9 mouse cellular contexts compared by ENCODE assay signal in the genomic region with DNA sequence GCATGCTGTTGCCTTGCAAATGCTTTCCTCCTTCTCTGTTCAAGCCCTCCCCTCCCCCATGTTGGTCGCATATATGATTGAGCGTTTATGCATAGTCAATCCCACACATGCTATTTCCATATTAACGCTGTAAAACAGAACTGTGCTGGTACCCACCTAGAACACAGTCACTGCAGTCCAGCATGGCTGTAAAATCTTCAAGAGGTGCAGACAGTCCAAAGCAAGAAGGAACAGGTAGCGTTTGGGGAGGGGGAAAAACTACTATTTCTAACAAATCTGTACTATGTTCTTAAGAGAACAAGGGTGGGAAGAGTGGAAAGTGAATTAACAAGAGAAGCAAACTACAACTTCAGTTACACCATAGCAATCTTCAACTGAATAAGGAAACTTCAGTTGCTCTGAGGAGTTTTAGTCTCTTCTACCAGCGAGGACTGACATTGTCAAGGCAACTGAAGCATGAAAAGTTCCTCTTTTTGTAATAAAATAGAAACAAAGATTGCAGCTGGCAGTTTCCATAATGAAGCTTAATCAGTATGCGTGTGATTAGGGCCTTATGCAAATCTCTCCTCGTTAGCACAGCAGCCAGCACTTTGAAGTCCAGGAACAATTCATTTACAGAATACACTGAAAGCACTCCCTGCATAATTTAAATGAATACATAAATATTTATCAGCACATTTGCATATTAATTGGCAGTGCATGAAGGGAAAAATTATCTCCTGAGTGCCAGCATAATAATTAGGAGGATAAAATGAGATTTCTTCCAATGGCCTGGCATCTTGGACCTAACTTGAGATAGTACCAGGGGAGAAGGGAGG.
DNase-seq lines count a peak whose midpoint lies in the region; ATAC-seq and TF ChIP-seq lines count a peak whose summit lies in the region.
"Had no signal": no experiment of that assay in that cellular context is flagged by ENCODE, and none has a peak within 500 bp of the region (broad histone marks: within the 10 kb centered on the region; RNA-seq: fewer than 3 reads in every experiment).

No protein-coding gene starts in this region.

- H3K4me2 ChIP-seq in hindbrain, embryonic 15.5 days = peak overlapping the region; percentile 39
- peak overlapping the region; percentile 41 for H3K4me2 ChIP-seq in midbrain, embryonic 14.5 days (ENCODE audit: low read length)
- H3K4me2 ChIP-seq in kidney, embryonic 15.5 days = no peak overlapping the region
- H3K4me2 ChIP-seq: limb, embryonic 15.5 days had no signal

- H3K9me3 ChIP-seq in hindbrain, embryonic 15.5 days = no peaks in the 10 kb centered on the region
- no peaks in the 10 kb centered on the region for H3K9me3 ChIP-seq in midbrain, embryonic 14.5 days (ENCODE audit: control insufficient read depth, low read length)
- H3K9me3 ChIP-seq in kidney, embryonic 15.5 days (replicated peaks) = no peaks in the 10 kb centered on the region
- H3K9me3 ChIP-seq: limb, embryonic 15.5 days had no signal

- ATAC-seq in hindbrain, embryonic 15.5 days (ENCODE audit: low FRiP score, low read depth) = peak; percentile 95
- ATAC-seq in midbrain, embryonic 14.5 days (ENCODE audit: low FRiP score, low TSS enrichment) = peak; percentile 93
- no peak for ATAC-seq in kidney, embryonic 15.5 days (replicated peaks; ENCODE audit: low FRiP score)

- no peak for TF ChIP-seq CTCF in bone marrow macrophage, adult 2 months (IDR thresholded peaks at IDR 0.05; ENCODE audit: low read depth, low read length)

- 19% methylated on average over 7 of the region's 7 CpGs for WGBS in hindbrain, embryonic 15.5 days
- WGBS in midbrain, embryonic 14.5 days = 14% methylated on average over 7 of the region's 7 CpGs
- WGBS in kidney, embryonic 15.5 days = 67% methylated on average over 7 of the region's 7 CpGs

- peak overlapping the region; percentile 41 for H3K4me3 ChIP-seq in bone marrow macrophage, adult 2 months (ENCODE audit: insufficient read depth, low read length)
- peak overlapping the region; percentile 26 for H3K4me3 ChIP-seq in hindbrain, embryonic 15.5 days
- H3K4me3 ChIP-seq in midbrain, embryonic 14.5 days (replicated peaks; ENCODE audit: low read depth, low read length) = peak overlapping the region; percentile 3
- no peak overlapping the region for H3K4me3 ChIP-seq in kidney, embryonic 15.5 days (replicated peaks)
- H3K4me3 ChIP-seq: limb, embryonic 15.5 days had no signal

- peaks cover 8% of the 10 kb centered on the region for H3K4me1 ChIP-seq in bone marrow macrophage, adult 2 months (ENCODE audit: control insufficient read depth, insufficient read depth, low read length)
- peaks cover 24% of the 10 kb centered on the region for H3K4me1 ChIP-seq in hindbrain, embryonic 15.5 days (replicated peaks)
- H3K4me1 ChIP-seq in midbrain, embryonic 14.5 days (ENCODE audit: control insufficient read depth, insufficient read depth, low read length) = peaks cover 21% of the 10 kb centered on the region; the same call in 1 of the 2 replicates
- peaks cover 3% of the 10 kb centered on the region; the same call in 1 of the 2 replicates for H3K4me1 ChIP-seq in kidney, embryonic 15.5 days
- H3K4me1 ChIP-seq: limb, embryonic 15.5 days had no signal

- H3K9ac ChIP-seq in hindbrain, embryonic 15.5 days = no peak overlapping the region
- no peak overlapping the region; the same call in 1 of the 2 replicates for H3K9ac ChIP-seq in midbrain, embryonic 14.5 days (replicated peaks; ENCODE audit: low read length)
- H3K9ac ChIP-seq in kidney, embryonic 15.5 days = no peak overlapping the region
- H3K9ac ChIP-seq: limb, embryonic 15.5 days had no signal

- DNase-seq in A20 (ENCODE audit: low read depth, low spot score) = peak; percentile 91
- DNase-seq in midbrain, embryonic 14.5 days = peak; percentile 85
- no peak for DNase-seq in cerebellum, adult 18-20 months
- no peak for DNase-seq in adrenal gland, postnatal 10 days
- DNase-seq in embryo, embryonic 9.5 days (ENCODE audit: extremely low spot score) = no peak

- TF ChIP-seq POLR2A in bone marrow macrophage, adult 2 months (IDR thresholded peaks at IDR 0.05; ENCODE audit: borderline replicate concordance, low read depth, low read length) = no peak

- peak overlapping the region; percentile 46; the same call in 1 of the 2 replicates for H3K27ac ChIP-seq in bone marrow macrophage, adult 2 months (ENCODE audit: insufficient read depth, low read depth, low read length)
- H3K27ac ChIP-seq in hindbrain, embryonic 15.5 days (replicated peaks) = peak overlapping the region; percentile 82
- H3K27ac ChIP-seq in midbrain, embryonic 14.5 days (replicated peaks; ENCODE audit: low read depth, low read length) = peak overlapping the region; percentile 74
- H3K27ac ChIP-seq in kidney, embryonic 15.5 days = no peak overlapping the region
- H3K27ac ChIP-seq: limb, embryonic 15.5 days had no signal

- H3K27me3 ChIP-seq in hindbrain, embryonic 15.5 days = no peaks in the 10 kb centered on the region
- H3K27me3 ChIP-seq in midbrain, embryonic 14.5 days (ENCODE audit: control insufficient read depth, insufficient read depth, low read length) = no peaks in the 10 kb centered on the region
- H3K27me3 ChIP-seq in kidney, embryonic 15.5 days = no peaks in the 10 kb centered on the region
- H3K27me3 ChIP-seq: limb, embryonic 15.5 days had no signal

- no peaks in the 10 kb centered on the region for H3K36me3 ChIP-seq in hindbrain, embryonic 15.5 days
- no peaks in the 10 kb centered on the region for H3K36me3 ChIP-seq in midbrain, embryonic 14.5 days (ENCODE audit: control insufficient read depth, insufficient read depth, low read length)
- H3K36me3 ChIP-seq in kidney, embryonic 15.5 days = no peaks in the 10 kb centered on the region
- H3K36me3 ChIP-seq: limb, embryonic 15.5 days had no signal

Comparison
In these comparisons a context has a peak if more than half of its experiments do, and no peak if none do; other contexts are left out.
1. DNase-seq: peak in A20 (single experiment) and midbrain, embryonic 14.5 days (single experiment); none in cerebellum, adult 18-20 months (0 of 2), adrenal gland, postnatal 10 days (single experiment) and embryo, embryonic 9.5 days (single experiment).